Mouse (Mus musculus) cerebral cortex, adult 2 months (tissue): ENCODE results near the gene Dusp22.

Experiments
- WGBS: fragments of 180-500 bp; shearing (Covaris S2); methylation state at CpG from one replicate; pipeline ENCODE4 v1.1.7; 2018; 5-methylcytosine and 5-hydroxymethylcytosine counted together

Dusp22 gene

DNA sequence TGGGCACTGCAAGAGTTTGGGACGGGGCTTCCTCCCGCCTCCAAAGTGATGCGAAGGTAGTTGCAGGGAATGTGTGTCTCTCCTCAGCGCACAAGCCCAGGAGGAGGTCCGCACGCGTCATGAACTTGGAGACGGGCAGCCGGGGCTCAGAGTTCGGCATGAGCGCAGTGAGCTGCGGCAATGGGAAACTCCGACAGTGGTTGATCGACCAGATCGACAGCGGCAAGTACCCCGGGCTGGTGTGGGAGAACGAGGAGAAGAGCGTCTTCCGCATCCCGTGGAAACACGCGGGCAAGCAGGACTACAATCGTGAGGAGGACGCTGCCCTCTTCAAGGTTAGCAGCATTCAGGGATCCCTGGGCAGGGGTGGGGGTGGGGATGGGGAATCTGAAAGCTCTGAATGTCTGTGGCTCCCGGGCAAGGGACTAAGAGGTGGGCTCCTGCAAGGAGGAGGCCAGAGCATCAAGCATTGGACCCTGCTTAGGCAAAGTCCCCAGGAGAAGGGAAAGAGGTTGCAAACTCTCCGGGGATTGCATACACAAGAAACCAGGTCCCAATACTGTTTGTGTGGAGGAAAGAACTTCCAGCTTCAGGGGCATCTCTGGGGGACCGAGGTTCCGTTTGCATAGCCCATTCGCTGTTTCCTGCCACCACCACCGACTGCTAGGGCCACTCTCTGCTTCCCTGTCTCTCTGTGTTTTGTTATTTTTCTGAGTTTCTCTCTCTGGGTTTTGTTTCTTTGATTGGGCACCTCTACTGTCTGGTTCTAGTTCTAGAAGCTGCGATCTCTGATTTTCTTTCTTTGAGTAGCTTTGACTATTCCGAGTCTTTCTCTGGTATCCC lies 90.9 kb downstream of the Dusp22 start:
- WGBS: 7% methylated on average over 33 of the region's 33 CpGs

DNA sequence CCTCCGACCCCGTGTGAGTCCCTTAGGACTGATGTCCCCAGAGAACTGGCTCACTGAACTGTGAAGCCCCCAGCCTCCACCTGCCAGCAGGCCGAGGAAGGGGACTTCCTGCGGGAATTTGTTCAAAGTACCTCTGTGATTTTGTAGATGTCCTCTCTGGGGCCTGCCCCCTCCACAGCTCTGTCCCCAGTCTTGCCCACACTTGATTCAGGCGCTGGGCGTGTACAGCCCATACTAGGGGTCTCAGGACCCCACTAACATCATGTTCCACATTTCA lies 91.4 kb downstream of the Dusp22 start:
- 53% methylated on average over 6 of the region's 6 CpGs for WGBS

GRCm38 (mm10) chr13:30752581-30753187 lies 92.9 kb downstream of the Dusp22 start:
- WGBS: 89% methylated on average over 4 of the region's 4 CpGs

- WGBS: 96% methylated on average over 3 of the region's 3 CpGs
Observed at GRCm38 (mm10) chr13:30753441-30753840, 93.6 kb downstream of the Dusp22 start.

DNA sequence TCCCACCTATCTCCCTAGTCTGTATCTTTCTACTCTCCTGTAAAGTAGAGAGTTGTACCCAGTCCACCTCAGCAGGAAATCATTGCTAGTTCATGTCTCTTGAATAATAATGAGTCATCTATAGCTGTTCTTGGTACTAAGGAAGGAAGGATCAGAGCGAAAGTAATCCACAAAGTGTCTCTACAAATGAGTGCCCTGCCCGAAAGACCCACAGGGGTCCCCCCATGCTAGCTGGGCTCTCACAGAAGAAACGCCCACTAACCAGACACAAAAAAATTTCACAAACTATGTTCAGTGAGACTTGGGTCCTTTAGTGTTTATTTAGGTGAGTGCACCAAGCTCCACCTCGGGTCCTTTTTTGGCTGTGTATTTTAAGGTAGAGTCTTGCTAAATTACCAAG lies 94.3 kb downstream of the Dusp22 start:
- 88% methylated on average over 4 of the region's 4 CpGs for WGBS

GRCm38 (mm10) chr13:30754825-30755476 lies 95.2 kb downstream of the Dusp22 start:
- 90% methylated on average over 10 of the region's 10 CpGs for WGBS

- 71% methylated on average over 3 of the region's 3 CpGs for WGBS
Observed at GRCm38 (mm10) chr13:30755577-30755976, 95.8 kb downstream of the Dusp22 start.

DNA sequence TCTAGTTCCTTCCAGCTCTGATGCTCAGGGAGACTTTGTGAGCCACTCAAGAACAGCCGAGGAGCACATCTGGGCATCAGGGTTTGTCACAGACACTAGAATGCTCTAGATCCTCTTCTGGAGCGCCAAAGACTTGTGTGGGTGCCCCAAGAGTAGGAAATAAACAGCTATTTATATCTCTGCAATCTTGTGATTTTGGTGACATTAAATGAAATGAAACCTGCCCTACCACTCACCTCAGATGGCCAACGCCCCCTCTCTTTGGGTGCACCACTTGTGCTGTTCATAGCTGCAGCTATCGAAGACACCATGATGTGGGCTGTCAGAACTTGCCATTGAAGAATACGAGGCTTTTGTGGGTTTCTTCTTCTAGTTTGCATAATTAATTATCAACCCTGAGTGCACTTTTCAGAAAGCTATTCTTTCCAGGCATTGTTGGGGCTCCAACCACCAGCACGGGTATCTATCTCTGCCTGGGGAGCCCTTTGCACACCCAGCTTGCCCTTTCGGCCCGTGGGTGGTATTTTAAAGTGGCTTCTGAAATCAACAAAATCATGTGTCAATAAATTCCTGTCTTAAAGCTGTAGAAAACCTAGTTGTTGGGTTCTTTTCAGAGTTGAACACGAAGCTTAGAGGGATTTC lies 96.3 kb downstream of the Dusp22 start:
- 71% methylated on average over 9 of the region's 9 CpGs for WGBS

DNA sequence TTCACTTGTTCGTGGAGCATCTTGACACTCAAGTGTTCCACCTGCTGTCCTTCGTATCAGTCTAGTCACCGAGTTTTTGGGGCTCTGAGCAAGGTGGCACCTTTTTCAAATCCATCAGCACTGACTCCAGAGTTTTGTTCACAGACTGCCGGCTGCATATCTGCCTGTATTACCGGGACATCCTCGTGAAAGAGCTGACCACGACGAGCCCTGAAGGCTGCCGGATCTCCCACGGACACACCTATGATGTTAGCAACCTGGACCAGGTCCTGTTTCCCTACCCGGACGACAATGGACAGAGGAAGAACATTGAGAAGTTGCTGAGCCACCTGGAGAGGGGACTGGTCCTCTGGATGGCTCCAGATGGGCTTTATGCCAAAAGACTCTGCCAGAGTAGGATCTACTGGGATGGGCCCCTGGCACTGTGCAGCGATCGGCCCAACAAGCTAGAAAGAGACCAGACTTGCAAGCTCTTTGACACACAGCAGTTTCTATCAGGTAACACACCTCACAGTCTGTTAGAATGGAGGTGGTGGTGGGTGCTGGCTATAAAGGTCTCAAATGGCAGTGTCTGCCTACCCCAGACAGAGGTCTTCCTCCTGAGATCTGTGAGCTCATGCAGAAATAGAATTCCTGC lies 97.6 kb downstream of the Dusp22 start:
- WGBS: 86% methylated on average over 14 of the region's 14 CpGs

DNA sequence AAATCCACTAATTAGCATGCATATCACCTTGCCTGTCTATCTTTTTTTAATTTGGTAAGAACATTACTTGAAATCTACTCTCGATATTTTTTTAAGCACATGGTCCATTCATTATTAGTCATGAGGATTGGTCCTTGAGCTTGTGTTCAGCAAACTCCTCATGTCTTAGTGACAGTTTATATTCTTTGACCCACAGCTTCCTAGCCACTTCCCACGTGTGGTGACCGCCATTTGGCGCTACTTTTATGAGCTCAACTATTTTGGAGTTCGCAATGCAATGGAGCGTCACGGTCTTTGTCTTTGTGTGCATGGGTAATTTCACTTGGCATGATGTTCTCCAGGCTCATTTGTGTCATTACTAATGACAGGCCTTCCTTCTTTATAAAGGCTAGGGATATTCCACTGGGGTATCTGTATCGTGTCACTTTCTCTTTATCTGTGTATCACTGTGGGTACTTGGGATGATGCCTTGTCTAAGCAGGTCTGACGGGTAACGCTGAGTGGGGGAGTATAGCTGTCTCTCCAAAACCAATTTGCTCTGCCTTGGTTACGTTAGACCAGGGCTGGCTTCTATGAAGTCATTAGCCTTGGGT lies 99.1 kb downstream of the Dusp22 start:
- 78% methylated on average over 11 of the region's 11 CpGs for WGBS

DNA sequence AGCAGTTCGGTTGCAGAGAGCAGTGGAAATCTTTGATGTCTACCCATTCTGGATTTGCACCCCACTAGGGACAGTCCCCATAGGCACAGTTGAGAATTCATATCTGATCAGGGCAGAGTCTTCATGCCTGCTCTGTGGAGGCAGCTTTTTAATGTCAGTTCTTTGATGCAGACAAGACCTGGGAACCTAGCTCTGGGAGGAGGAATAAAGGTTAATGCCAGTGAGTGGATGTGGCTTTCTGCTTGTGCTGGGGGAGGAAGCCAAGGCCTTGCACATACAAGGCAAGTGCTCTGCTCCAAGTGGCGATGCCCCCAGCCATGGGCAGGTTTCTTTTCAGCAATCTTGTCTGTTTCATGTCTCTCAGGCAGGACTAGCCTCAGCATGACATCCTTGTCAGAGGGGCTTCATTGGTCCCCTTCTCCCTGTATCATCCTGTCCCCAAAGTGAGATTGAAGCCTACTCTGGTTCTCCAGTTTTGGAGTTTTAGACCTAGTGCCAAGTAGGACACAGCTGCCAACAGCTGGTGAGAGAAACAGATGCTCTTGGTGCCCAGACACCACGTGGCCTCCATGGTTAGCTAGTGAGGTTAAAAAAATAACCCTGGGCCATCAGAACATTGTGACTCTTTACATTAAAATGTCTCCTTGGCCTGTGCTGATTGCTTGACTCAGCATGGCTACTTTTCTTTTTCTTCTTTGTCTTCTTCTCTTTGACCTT lies 100.7 kb downstream of the Dusp22 start:
- 77% methylated on average over 3 of the region's 3 CpGs for WGBS
